Mouse (Mus musculus) embryonic facial prominence, embryonic 10.5 days (tissue): ENCODE results near the gene Specc1l. TPM values are rescaled to one million over a fixed set of nuclear protein-coding genes. Genes with fewer than 3 reads are reported as not detected.
"Not testable (repeated sequence)": the region's sequence is repeated elsewhere in the genome, so short reads cannot be mapped to it uniquely, and the experiment has no call there.

ENCODE experiments used
- DNase-seq: peaks from one replicate; pipeline ENCODE4 v3.0.0-alpha.2; 2017; ENCODE audit warnings: low spot score
- H3K27ac ChIP-seq: fragments of 300-500 bp; sonication (generic); replicated peaks from 2 replicates; pipeline ENCODE4 v1.5.1; 2016; ENCODE audit warnings: mild to moderate bottlenecking
- H3K27me3 ChIP-seq: fragments of 300-500 bp; sonication (generic); replicated peaks from 2 replicates; pipeline ENCODE4 v1.6.1; 2016; ENCODE audit warnings: low read depth, mild to moderate bottlenecking; ENCODE audit not compliant: poor library complexity, severe bottlenecking
- H3K36me3 ChIP-seq: fragments of 300-500 bp; sonication (generic); replicated peaks from 2 replicates; pipeline ENCODE4 v1.6.1; 2016; ENCODE audit warnings: mild to moderate bottlenecking, moderate library complexity
- H3K4me1 ChIP-seq: fragments of 300-500 bp; sonication (generic); 2 replicates; pipeline ENCODE4 v1.6.1; 2016
- H3K4me3 ChIP-seq: fragments of 300-500 bp; sonication (generic); 2 replicates; pipeline ENCODE4 v1.5.1; 2016; ENCODE audit warnings: mild to moderate bottlenecking, moderate library complexity
- H3K9me3 ChIP-seq: fragments of 300-500 bp; sonication (generic); 2 replicates; pipeline ENCODE4 v1.6.1; 2016; ENCODE audit warnings: mild to moderate bottlenecking
- WGBS: fragments of 180-500 bp; shearing (Covaris S2); methylation state at CpG from one replicate; pipeline ENCODE4 v1.1.7; 2016; 5-methylcytosine and 5-hydroxymethylcytosine counted together
- polyA plus RNA-seq: library from polyadenylated mRNA; unstranded; fragments of >200 nt; fragmentation: Nextera tagmentation; extraction: Ambion mirVana; gene quantifications from 2 replicates; pipeline ENCODE4 v1.2.1, GENCODE M21; 2016

Gene Specc1l
- polyA plus RNA-seq, 1 experiment from 2014 or later: 43.3 TPM

GRCm38 (mm10) chr10:75350564-75350963 lies 138.7 kb downstream of the Specc1l start:
- no peak overlapping the region for H3K4me3 ChIP-seq
- no peak for DNase-seq
- 85% methylated on average over 5 of the region's 5 CpGs for WGBS

DNA sequence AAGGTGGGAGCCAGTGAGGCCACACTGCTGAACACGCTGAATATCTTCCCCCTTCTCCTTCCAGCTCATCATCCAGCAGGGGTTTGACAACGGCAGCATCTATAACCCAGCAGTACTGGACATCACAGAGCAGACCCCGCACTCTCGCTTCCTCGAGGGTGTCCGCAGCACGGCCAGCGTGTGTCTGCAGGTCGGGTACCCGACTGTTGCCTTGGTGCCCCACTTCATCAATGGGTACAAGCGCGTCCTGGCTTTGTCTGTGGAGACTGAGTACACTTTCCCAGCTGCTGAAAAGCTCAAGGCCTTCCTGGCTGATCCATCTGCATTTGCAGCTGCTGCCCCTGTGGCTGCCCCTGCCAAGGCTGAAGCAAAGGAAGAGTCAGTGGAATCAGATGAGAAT lies 140.7 kb downstream of the Specc1l start:
- WGBS: 93% methylated on average over 12 of the region's 12 CpGs
- no peak for DNase-seq
- no peaks in the 10 kb centered on the region for H3K9me3 ChIP-seq
- H3K36me3 ChIP-seq: no peaks in the 10 kb centered on the region
- no peak overlapping the region for H3K27ac ChIP-seq
- H3K4me3 ChIP-seq: no peak overlapping the region
- H3K27me3 ChIP-seq: no peaks in the 10 kb centered on the region
- no peaks in the 10 kb centered on the region for H3K4me1 ChIP-seq

More at GRCm38 (mm10) chr10:75350564-75350963, 138.7 kb downstream of the Specc1l start:
- no peaks in the 10 kb centered on the region for H3K27me3 ChIP-seq
- H3K36me3 ChIP-seq: no peaks in the 10 kb centered on the region
- 0 out of 2 replicates have a peak, but pooled peaks cover 7% of the 10 kb centered on the region for H3K9me3 ChIP-seq
- H3K4me1 ChIP-seq: no peaks in the 10 kb centered on the region
- H3K27ac ChIP-seq: no peak overlapping the region

GRCm38 (mm10) chr10:75353838-75354241 lies 142.0 kb downstream of the Specc1l start:
- not testable (repeated sequence) for H3K27me3 ChIP-seq, H3K4me1 ChIP-seq, DNase-seq, H3K4me3 ChIP-seq, H3K36me3 ChIP-seq, H3K9me3 ChIP-seq, H3K27ac ChIP-seq
- WGBS: 71% methylated on average over 9 of the region's 9 CpGs

- Histone ChIP-seq H3K27ac (no peak overlapping the region), H3K36me3 (no peaks in the 10 kb centered on the region), H3K9me3 (no peaks in the 10 kb centered on the region), H3K27me3 (no peaks in the 10 kb centered on the region), H3K4me3 (no peak overlapping the region), H3K4me1 (no peaks in the 10 kb centered on the region)
- 80% methylated on average over 4 of the region's 4 CpGs for WGBS
- no peak for DNase-seq
Observed at GRCm38 (mm10) chr10:75355341-75355740, 143.5 kb downstream of the Specc1l start.

Other genes with a start within 250 kb of the Specc1l start
- 5.1 TPM in 2 replicates for gene Gnaz, start 244.9 kb upstream of the Specc1l start, polyA plus RNA-seq
- not detected in 2 replicates for gene Rsph14, start 179.5 kb upstream of the Specc1l start, polyA plus RNA-seq
- 10.5 and 13.1 TPM in 2 replicates for gene Rab36, start 175.0 kb upstream of the Specc1l start, polyA plus RNA-seq
- 8.1 and 9.1 TPM in 2 replicates for gene Bcr, start 151.5 kb upstream of the Specc1l start, polyA plus RNA-seq
- gene Adora2a, start 104.8 kb downstream of the Specc1l start, polyA plus RNA-seq: 1.5 and 2.3 TPM in 2 replicates
- 0.14 TPM in 1 of 2 replicates, not detected in the other for gene Upb1, start 189.0 kb downstream of the Specc1l start, polyA plus RNA-seq